Mouse (Mus musculus): ENCODE data around the gene Ppa2. TPM values are rescaled to one million over a fixed set of nuclear protein-coding genes. Genes with fewer than 3 reads are reported as not detected.

The Ppa2 gene
- polyA plus RNA-seq, 1 experiment from 2014 or later: 40.1 TPM

DNA sequence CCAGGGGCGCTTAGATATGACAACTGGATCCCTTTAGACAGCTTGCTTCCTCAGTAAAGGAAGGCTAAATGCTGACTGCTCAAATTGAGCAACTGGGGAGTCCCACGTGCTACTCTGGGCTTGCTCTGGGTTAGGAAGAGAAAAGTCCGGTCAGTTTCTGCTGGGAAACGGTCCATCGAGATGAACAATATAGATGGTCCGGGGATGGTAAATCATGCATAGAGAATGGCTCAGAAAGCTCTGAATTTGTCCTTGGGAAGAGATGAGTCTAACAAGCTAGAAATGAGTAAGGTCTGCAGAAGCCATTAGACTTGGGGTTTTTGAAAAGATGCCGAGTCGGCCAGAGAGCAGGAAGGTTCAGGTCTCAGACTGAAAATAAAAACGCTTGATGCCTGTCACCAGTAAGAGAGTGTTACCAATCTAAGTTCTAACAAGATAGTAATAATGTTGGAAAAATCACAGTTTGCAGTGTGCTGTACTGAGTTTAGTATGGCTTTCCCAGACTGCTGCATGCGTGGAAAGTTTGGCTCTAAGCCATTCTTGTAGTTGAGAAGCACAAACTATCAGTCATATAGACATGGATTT lies 80.0 kb downstream of the Ppa2 start:
- 76% methylated on average over 10 of the region's 10 CpGs for WGBS (ENCODE audit: insufficient replicate concordance)
- no peaks in the 10 kb centered on the region for H3K36me3 ChIP-seq (ENCODE audit: control insufficient read depth, insufficient read depth)
- H3K4me3 ChIP-seq (ENCODE audit: low read depth, low read length): no peak overlapping the region
- no peak for ATAC-seq (ENCODE audit: low read depth)
- no peak overlapping the region for H3K9ac ChIP-seq (ENCODE audit: low read depth, low read length)
- H3K27ac ChIP-seq (ENCODE audit: low read length): no peak overlapping the region
- H3K4me2 ChIP-seq (ENCODE audit: low read depth, low read length): no peak overlapping the region
- H3K27me3 ChIP-seq (ENCODE audit: control insufficient read depth, insufficient read depth, low read depth, low read length): no peaks in the 10 kb centered on the region
- no peaks in the 10 kb centered on the region for H3K4me1 ChIP-seq (ENCODE audit: control insufficient read depth, low read depth, low read length)
- no peaks in the 10 kb centered on the region for H3K9me3 ChIP-seq (replicated peaks; ENCODE audit: control insufficient read depth, low read length)

DNA sequence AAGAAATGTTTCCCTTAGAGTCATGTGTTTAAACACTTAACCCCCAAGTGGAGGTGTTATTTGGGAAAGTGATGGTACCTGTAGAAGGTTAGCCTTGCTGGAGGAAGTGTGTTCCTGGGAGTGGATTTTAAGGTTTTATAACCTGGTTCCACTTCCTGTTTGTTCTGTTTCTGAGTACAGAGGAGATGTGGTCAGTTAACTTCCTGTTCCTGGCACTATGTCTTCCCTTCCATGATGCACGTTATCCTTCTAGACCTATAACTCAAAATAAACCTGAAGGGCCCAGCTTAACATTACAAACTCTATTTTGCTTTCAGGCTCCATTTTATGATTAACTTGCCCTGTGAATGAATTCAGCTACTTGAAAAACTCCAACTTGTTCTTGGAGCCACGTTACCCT lies 84.6 kb downstream of the Ppa2 start:
- ATAC-seq (ENCODE audit: low read depth): no peak
- no peak overlapping the region for H3K4me2 ChIP-seq (ENCODE audit: low read depth, low read length)
- WGBS (ENCODE audit: insufficient replicate concordance): 39% methylated on average over 2 of the region's 2 CpGs
- no peaks in the 10 kb centered on the region for H3K4me1 ChIP-seq (ENCODE audit: control insufficient read depth, low read depth, low read length)
- no peak overlapping the region for H3K4me3 ChIP-seq (ENCODE audit: low read depth, low read length)
- H3K9me3 ChIP-seq (replicated peaks; ENCODE audit: control insufficient read depth, low read length): no peaks in the 10 kb centered on the region
- H3K27me3 ChIP-seq (ENCODE audit: control insufficient read depth, insufficient read depth, low read depth, low read length): no peaks in the 10 kb centered on the region
- no peaks in the 10 kb centered on the region for H3K36me3 ChIP-seq (ENCODE audit: control insufficient read depth, insufficient read depth)
- no peak overlapping the region for H3K9ac ChIP-seq (ENCODE audit: low read depth, low read length)
- H3K27ac ChIP-seq (ENCODE audit: low read length): no peak overlapping the region

DNA sequence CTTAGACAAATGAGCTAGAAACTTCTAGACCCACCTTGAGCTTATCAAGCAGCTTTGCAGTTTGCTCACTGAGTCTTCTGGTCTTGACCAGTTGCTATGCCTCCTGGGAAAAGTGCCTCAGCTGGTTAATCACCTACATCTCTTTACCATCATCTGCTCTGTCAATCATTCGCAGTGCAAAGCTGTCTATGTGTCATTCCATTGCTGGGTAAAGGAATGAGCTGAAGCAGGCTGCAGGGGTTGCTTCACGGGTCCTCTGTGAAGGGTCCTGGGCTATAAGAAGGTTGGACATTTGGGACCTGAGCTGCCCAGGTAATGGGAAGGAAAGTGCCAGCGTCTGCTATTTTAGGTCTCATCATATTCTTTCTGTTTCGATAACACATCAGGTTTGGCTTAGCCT lies 93.9 kb downstream of the Ppa2 start:
- no peak overlapping the region for H3K4me3 ChIP-seq (ENCODE audit: low read depth, low read length)
- no peak for ATAC-seq (ENCODE audit: low read depth)
- H3K4me1 ChIP-seq (ENCODE audit: control insufficient read depth, low read depth, low read length): no peaks in the 10 kb centered on the region
- no peak overlapping the region for H3K9ac ChIP-seq (ENCODE audit: low read depth, low read length)
- H3K27me3 ChIP-seq (ENCODE audit: control insufficient read depth, insufficient read depth, low read depth, low read length): no peaks in the 10 kb centered on the region
- no peak overlapping the region for H3K4me2 ChIP-seq (ENCODE audit: low read depth, low read length)
- no peak overlapping the region for H3K27ac ChIP-seq (ENCODE audit: low read length)
- H3K36me3 ChIP-seq (ENCODE audit: control insufficient read depth, insufficient read depth): no peaks in the 10 kb centered on the region
- WGBS (ENCODE audit: insufficient replicate concordance): 54% methylated on average over 4 of the region's 4 CpGs
- H3K9me3 ChIP-seq (replicated peaks; ENCODE audit: control insufficient read depth, low read length): no peaks in the 10 kb centered on the region

DNA sequence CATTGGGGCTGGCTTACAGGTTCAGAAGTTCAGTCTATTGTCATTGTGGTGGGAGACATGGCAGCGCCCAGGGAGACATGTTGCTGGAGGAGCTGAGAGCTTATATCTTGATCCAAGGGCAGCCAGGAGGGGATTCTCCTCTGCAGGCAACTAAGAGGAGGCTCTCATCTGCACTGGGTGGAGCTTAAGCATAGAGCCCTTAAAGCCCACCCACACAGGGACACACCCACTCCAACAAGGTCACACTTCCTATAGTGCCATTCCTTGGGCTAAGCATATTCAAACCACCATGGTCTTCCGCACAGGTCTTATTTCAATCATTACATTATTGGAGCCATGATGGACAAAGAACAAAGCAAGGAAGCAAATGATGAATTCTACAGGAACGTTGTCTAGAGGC lies 95.7 kb downstream of the Ppa2 start:
- WGBS (ENCODE audit: insufficient replicate concordance): 70% methylated on average over 3 of the region's 3 CpGs
- ATAC-seq (ENCODE audit: low read depth): no peak
- H3K4me3 ChIP-seq (ENCODE audit: low read depth, low read length): no peak overlapping the region
- no peaks in the 10 kb centered on the region for H3K4me1 ChIP-seq (ENCODE audit: control insufficient read depth, low read depth, low read length)
- H3K9ac ChIP-seq (ENCODE audit: low read depth, low read length): no peak overlapping the region
- no peaks in the 10 kb centered on the region for H3K27me3 ChIP-seq (ENCODE audit: control insufficient read depth, insufficient read depth, low read depth, low read length)
- H3K4me2 ChIP-seq (ENCODE audit: low read depth, low read length): no peak overlapping the region
- no peaks in the 10 kb centered on the region for H3K36me3 ChIP-seq (ENCODE audit: control insufficient read depth, insufficient read depth)
- H3K27ac ChIP-seq (ENCODE audit: low read length): no peak overlapping the region
- no peaks in the 10 kb centered on the region for H3K9me3 ChIP-seq (replicated peaks; ENCODE audit: control insufficient read depth, low read length)

DNA sequence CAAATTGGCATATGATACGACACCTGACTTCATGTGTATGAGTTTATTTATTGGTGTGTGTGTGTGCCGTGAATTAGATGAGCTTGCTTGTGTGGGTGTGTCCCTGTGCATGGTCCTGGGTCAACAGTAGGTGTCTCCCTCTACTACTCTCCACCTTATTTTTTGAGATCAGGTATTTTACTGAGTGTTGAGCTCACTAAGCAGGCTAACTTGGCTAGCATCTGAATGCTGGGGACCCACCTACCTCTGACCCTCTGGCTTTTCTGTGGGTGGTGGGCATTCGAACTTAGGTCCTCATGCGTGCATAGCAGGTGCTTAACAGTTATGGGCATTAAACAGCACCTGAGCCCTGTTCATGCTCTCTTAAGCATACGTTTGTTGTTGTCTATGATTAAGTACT lies 96.3 kb downstream of the Ppa2 start:
- 68% methylated on average over 5 of the region's 5 CpGs for WGBS (ENCODE audit: insufficient replicate concordance)
- H3K4me1 ChIP-seq (ENCODE audit: control insufficient read depth, low read depth, low read length): no peaks in the 10 kb centered on the region
- no peak overlapping the region for H3K9ac ChIP-seq (ENCODE audit: low read depth, low read length)
- no peaks in the 10 kb centered on the region for H3K27me3 ChIP-seq (ENCODE audit: control insufficient read depth, insufficient read depth, low read depth, low read length)
- H3K27ac ChIP-seq (ENCODE audit: low read length): no peak overlapping the region
- no peak overlapping the region for H3K4me2 ChIP-seq (ENCODE audit: low read depth, low read length)
- ATAC-seq (ENCODE audit: low read depth): no peak
- no peaks in the 10 kb centered on the region for H3K36me3 ChIP-seq (ENCODE audit: control insufficient read depth, insufficient read depth)
- H3K4me3 ChIP-seq (ENCODE audit: low read depth, low read length): no peak overlapping the region
- H3K9me3 ChIP-seq (replicated peaks; ENCODE audit: control insufficient read depth, low read length): no peaks in the 10 kb centered on the region

DNA sequence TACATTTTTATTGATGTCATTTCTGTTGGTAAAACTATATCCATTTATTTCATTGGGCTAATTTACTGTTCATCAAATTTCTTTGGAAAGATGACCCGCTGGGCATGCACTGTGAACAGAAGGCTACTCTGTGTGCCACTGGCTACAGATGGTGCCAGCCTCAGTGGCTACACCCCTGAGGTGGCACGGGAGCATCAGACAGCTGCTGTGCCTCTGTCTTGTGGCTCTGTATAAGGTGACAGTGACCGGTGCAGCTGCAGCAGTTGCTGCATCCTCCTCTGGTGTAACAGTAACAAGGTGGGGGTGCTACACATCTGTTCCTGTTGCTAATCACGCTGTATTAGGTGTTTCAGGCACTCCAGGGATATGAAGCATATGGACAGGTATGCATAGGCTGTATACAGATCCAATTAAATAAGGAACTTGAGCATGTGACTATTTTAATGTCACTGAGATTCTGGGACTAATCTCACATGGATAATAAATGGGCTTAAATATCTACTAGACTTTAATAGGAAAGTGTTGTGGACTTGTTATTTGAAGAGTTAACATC lies 101.3 kb downstream of the Ppa2 start:
- 56% methylated on average over 4 of the region's 4 CpGs for WGBS (ENCODE audit: insufficient replicate concordance)
- no peak overlapping the region for H3K27ac ChIP-seq (ENCODE audit: low read length)
- ATAC-seq (ENCODE audit: low read depth): no peak

DNA sequence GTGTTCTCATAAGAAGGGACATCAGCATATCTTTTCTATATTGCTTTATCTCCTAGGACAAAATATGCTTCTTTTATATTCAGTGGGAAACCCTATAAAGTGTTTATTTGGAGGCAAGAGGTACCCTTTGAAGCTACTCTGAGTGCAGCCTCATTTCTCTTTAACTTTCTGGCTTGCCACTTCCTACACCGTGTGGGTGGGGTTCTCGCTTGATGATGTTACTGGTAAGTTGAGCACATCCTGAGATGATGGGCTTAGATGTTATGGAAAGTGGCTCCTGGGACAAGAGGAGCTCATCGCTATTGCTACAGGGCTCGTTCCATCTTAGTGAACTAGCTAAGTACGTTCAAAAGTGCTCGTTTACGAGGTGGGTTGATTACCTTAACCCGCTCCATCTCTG lies 101.9 kb downstream of the Ppa2 start:
- H3K4me1 ChIP-seq (ENCODE audit: control insufficient read depth, low read depth, low read length): no peaks in the 10 kb centered on the region
- no peak overlapping the region for H3K4me2 ChIP-seq (ENCODE audit: low read depth, low read length)
- H3K9me3 ChIP-seq (replicated peaks; ENCODE audit: control insufficient read depth, low read length): no peaks in the 10 kb centered on the region
- ATAC-seq (ENCODE audit: low read depth): no peak
- WGBS (ENCODE audit: insufficient replicate concordance): 76% methylated on average over 8 of the region's 8 CpGs
- no peak overlapping the region for H3K4me3 ChIP-seq (ENCODE audit: low read depth, low read length)
- H3K9ac ChIP-seq (ENCODE audit: low read depth, low read length): no peak overlapping the region
- H3K27me3 ChIP-seq (ENCODE audit: control insufficient read depth, insufficient read depth, low read depth, low read length): no peaks in the 10 kb centered on the region
- no peak overlapping the region for H3K27ac ChIP-seq (ENCODE audit: low read length)
- no peaks in the 10 kb centered on the region for H3K36me3 ChIP-seq (ENCODE audit: control insufficient read depth, insufficient read depth)

More for the DNA sequence above, 101.3 kb downstream of the Ppa2 start:
- Histone ChIP-seq H3K4me2 (ENCODE audit: low read depth, low read length) (no peak overlapping the region), H3K36me3 (ENCODE audit: control insufficient read depth, insufficient read depth) (no peaks in the 10 kb centered on the region), H3K27me3 (ENCODE audit: control insufficient read depth, insufficient read depth, low read depth, low read length) (no peaks in the 10 kb centered on the region), H3K4me1 (ENCODE audit: control insufficient read depth, low read depth, low read length) (no peaks in the 10 kb centered on the region), H3K4me3 (ENCODE audit: low read depth, low read length) (no peak overlapping the region), H3K9ac (ENCODE audit: low read depth, low read length) (no peak overlapping the region), H3K9me3 (replicated peaks; ENCODE audit: control insufficient read depth, low read length) (no peaks in the 10 kb centered on the region)

DNA sequence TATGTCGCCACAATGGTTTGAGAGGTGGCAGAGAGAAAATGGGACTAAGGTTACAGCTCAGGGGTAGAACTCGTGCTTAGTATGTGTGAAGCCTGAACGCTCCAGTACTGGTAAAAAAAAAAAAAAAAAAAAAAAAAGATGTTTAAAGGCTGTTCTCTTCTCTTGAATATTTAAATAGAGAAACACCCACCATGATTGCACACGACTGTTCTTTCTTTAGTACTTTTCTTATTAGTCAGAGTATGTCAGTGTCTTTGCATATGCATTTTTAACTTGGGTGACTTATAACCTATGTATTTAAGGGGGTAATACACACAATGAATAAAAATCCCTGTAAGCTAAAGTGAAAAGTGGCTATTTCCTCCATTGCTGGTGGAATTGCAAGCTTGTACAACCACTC lies 104.8 kb downstream of the Ppa2 start:
- ATAC-seq (ENCODE audit: low read depth): no peak
- WGBS (ENCODE audit: insufficient replicate concordance): 64% methylated on average over 4 of the region's 4 CpGs
- Histone ChIP-seq H3K9ac (ENCODE audit: low read depth, low read length) (no peak overlapping the region), H3K27me3 (ENCODE audit: control insufficient read depth, insufficient read depth, low read depth, low read length) (no peaks in the 10 kb centered on the region), H3K27ac (ENCODE audit: low read length) (no peak overlapping the region), H3K9me3 (replicated peaks; ENCODE audit: control insufficient read depth, low read length) (no peaks in the 10 kb centered on the region), H3K36me3 (ENCODE audit: control insufficient read depth, insufficient read depth) (no peaks in the 10 kb centered on the region), H3K4me2 (ENCODE audit: low read depth, low read length) (no peak overlapping the region), H3K4me3 (ENCODE audit: low read depth, low read length) (no peak overlapping the region), H3K4me1 (ENCODE audit: control insufficient read depth, low read depth, low read length) (no peaks in the 10 kb centered on the region)

DNA sequence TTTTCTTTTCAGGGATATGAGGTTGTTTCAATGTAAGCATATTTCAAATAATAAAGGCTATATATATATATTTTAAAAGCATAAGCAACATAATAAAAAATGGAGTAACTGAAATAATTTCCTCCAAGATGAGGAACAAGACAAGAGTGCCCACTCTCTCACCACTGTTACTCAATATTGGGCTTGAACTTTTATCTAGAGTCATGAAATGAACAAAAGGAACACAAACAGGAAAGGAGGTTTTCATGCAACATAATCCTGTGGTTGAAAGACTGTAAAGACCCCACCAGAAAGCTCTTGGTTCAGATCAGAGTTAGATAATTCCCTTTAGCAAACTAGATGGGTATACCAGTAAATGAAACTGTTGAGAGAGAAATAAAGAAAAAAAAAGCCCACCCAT lies 113.2 kb downstream of the Ppa2 start:
- Histone ChIP-seq H3K4me1 (ENCODE audit: control insufficient read depth, low read depth, low read length) (no peaks in the 10 kb centered on the region), H3K9ac (ENCODE audit: low read depth, low read length) (no peak overlapping the region), H3K36me3 (ENCODE audit: control insufficient read depth, insufficient read depth) (no peaks in the 10 kb centered on the region), H3K4me3 (ENCODE audit: low read depth, low read length) (no peak overlapping the region), H3K4me2 (ENCODE audit: low read depth, low read length) (no peak overlapping the region), H3K9me3 (replicated peaks; ENCODE audit: control insufficient read depth, low read length) (no peaks in the 10 kb centered on the region), H3K27me3 (ENCODE audit: control insufficient read depth, insufficient read depth, low read depth, low read length) (no peaks in the 10 kb centered on the region), H3K27ac (ENCODE audit: low read length) (no peak overlapping the region)
- no peak for ATAC-seq (ENCODE audit: low read depth)

All from liver, embryonic 16.5 days (tissue).